Mouse (Mus musculus): ENCODE measurements at regions not wholly inside any gene's neighbourhood (a gene's known extent, or its start where the extent isn't known, plus 50 kb on each side); places are given as distances from the start of the nearest gene placed in this dataset.

- Histone ChIP-seq H3K4me3 (ENCODE audit: low read depth, low read length) (no peak overlapping the region), H3K4me1 (ENCODE audit: control insufficient read depth, insufficient read depth, low read length) (no peaks in the 10 kb centered on the region), H3K9ac (ENCODE audit: low read depth, low read length) (no peak overlapping the region), H3K4me2 (ENCODE audit: low read depth, low read length) (no peak overlapping the region), H3K27ac (replicated peaks; ENCODE audit: low read depth, low read length) (no peak overlapping the region), H3K36me3 (ENCODE audit: control insufficient read depth, insufficient read depth, low read length) (no peaks in the 10 kb centered on the region), H3K27me3 (replicated peaks; ENCODE audit: control insufficient read depth, insufficient read depth, low read length) (no peaks in the 10 kb centered on the region), H3K9me3 (ENCODE audit: control insufficient read depth, low read length) (no peaks in the 10 kb centered on the region)
- 81% methylated on average over 3 of the region's 3 CpGs for WGBS
- ATAC-seq (ENCODE audit: low read depth) (no peak; the same call in 1 of the 2 replicates), DNase-seq (ENCODE audit: low spot score) (peak; percentile 6)
Observed at GRCm38 (mm10) chr17:77327051-77327450, 873.0 kb upstream of the Crim1 start.

Data from embryonic facial prominence, embryonic 14.5 days (tissue).